Mouse (Mus musculus): ENCODE results near the gene Gm867. TPM values are rescaled to one million over a fixed set of nuclear protein-coding genes. Genes with fewer than 3 reads are reported as not detected.

Gene Gm867
- total and polyA plus RNA-seq, 3 experiments, result 0.08 to 1.6 TPM; not detected in 1

DNA sequence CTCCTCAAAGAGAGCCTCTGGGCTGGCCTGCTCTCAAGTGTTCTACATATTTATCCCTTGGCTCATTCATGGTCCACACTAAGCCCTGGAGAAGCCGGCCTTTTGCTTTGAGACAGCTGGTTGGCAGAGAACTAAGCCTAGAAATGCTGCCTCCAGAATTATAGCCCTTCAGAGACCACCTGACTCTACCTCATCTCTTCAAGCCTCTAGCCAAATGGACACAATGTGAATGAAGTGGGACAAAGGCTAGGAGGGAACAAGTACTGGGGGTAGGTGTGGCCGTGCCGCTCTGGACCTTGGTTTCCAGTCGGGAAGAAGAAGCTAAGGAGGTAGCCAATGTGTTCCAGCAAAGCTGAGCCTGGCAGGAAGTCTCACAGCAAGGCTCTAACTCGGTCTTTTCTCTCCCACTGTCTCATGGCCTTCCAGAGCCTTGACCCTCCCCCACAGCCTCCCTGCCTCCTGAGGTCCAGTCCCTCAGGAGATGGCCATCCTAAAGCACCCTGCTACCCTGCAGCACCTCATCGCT lies 42.4 kb downstream of the Gm867 start:
- Histone ChIP-seq H3K9ac (ENCODE audit: control insufficient read depth, low read depth, low read length, poor library complexity, severe bottlenecking) (no peak overlapping the region), H3K79me2 (ENCODE audit: control insufficient read depth, insufficient read depth, low read length, poor library complexity) (no peaks in the 10 kb centered on the region), H3K36me3 (ENCODE audit: control insufficient read depth in 1 of 2, insufficient read depth in 2 of 2, low read length in 2 of 2) (peaks cover 0 to 12% of the 10 kb centered on the region in 2 experiments; a peak in 2 of 4 replicates), H3K4me1 (ENCODE audit: control insufficient read depth in 1 of 2, insufficient read depth in 2 of 2, low read length in 2 of 2) (no peaks in the 10 kb centered on the region), H3K4me3 (ENCODE audit: control insufficient read depth in 1 of 2, insufficient read depth in 1 of 2, low read depth in 2 of 2, low read length in 2 of 2) (no peak overlapping the region), H3K9me3 (replicated peaks; ENCODE audit: insufficient read depth, low read length) (no peaks in the 10 kb centered on the region), H3K27ac (ENCODE audit: control insufficient read depth, low read depth, low read length) (no peak overlapping the region), H3K27me3 (ENCODE audit: control insufficient read depth in 1 of 2, insufficient read depth in 2 of 2, low read length in 2 of 2) (no peaks in the 10 kb centered on the region)
- DNase-seq (ENCODE audit: low read depth, low spot score), result no peak
- TF ChIP-seq HCFC1 (IDR thresholded peaks at IDR 0.05; ENCODE audit: low read depth, low read length) (no peak), MYC (IDR thresholded peaks at IDR 0.05; ENCODE audit: low read depth, low read length) (no peak), EP300 (IDR thresholded peaks at IDR 0.05; ENCODE audit: low read depth in 1 of 2, low read length in 2 of 2) (no peak), POLR2A (IDR thresholded peaks at IDR 0.05; ENCODE audit: control insufficient read depth in 1 of 2, insufficient read depth in 1 of 2, low read depth in 1 of 2, low read length in 2 of 2, poor library complexity in 1 of 2) (no peak), MEF2A (IDR thresholded peaks at IDR 0.05; ENCODE audit: extremely low read depth, insufficient replicate concordance, low read depth, low read length, poor library complexity, severe bottlenecking) (no peak), MAFK (IDR thresholded peaks at IDR 0.05; ENCODE audit: borderline replicate concordance, low read depth, low read length) (no peak), BHLHE40 (IDR thresholded peaks at IDR 0.05; ENCODE audit: borderline replicate concordance, low read depth, low read length) (no peak), MYB (IDR thresholded peaks at IDR 0.05; ENCODE audit: low read depth, low read length) (no peak), ZMIZ1 (IDR thresholded peaks at IDR 0.05; ENCODE audit: low read depth, low read length) (no peak), POLR2AphosphoS5 (IDR thresholded peaks at IDR 0.05; ENCODE audit: borderline replicate concordance, low read depth, low read length) (no peak), POLR2AphosphoS2 (IDR thresholded peaks at IDR 0.05; ENCODE audit: low read length) (no peak), CTCF (IDR thresholded peaks at IDR 0.05 in 2 of 3, conservative IDR thresholded peaks at IDR 0.05 in 1 of 3; ENCODE audit: control insufficient read depth in 1 of 3, insufficient read depth in 1 of 3, low read depth in 2 of 3, low read length in 3 of 3, poor library complexity in 1 of 3, severe bottlenecking in 1 of 3) (no peak), E2F4 (IDR thresholded peaks at IDR 0.05; ENCODE audit: borderline replicate concordance, low read depth, low read length) (no peak), ZC3H11A (IDR thresholded peaks at IDR 0.05; ENCODE audit: low read depth, low read length) (no peak), ZNF384 (IDR thresholded peaks at IDR 0.05; ENCODE audit: low read depth, low read length) (no peak), TCF12 (IDR thresholded peaks at IDR 0.05; ENCODE audit: low read depth, low read length) (no peak), ZKSCAN1 (IDR thresholded peaks at IDR 0.05; ENCODE audit: low read depth, low read length) (no peak), USF1 (IDR thresholded peaks at IDR 0.05; ENCODE audit: low read depth, low read length) (no peak), MAZ (IDR thresholded peaks at IDR 0.05; ENCODE audit: low read depth, low read length) (no peak)

DNA sequence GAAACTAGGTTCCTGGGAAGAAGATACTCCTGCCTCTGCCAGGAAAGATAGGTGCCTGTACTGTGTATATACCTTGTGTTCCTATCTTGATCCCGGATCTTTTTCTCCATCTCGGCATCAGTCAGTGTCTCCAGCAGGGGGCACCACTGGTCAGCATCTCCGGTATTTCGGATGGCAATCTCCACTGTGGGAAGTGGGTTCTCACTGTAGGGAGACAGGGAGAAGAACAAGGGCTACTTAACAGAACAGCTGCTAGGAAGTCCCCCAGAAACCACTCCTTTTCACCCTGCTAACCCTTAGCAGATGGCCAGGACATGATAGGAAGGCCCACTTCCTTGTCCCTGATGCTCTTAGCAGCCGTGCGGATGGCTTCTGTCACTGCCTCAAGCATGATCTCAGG lies 43.1 kb downstream of the Gm867 start:
- Histone ChIP-seq H3K4me1 (ENCODE audit: control insufficient read depth in 1 of 2, insufficient read depth in 2 of 2, low read length in 2 of 2) (no peaks in the 10 kb centered on the region), H3K9ac (ENCODE audit: control insufficient read depth, low read depth, low read length, poor library complexity, severe bottlenecking) (no peak overlapping the region), H3K36me3 (ENCODE audit: control insufficient read depth in 1 of 2, insufficient read depth in 2 of 2, low read length in 2 of 2) (peaks cover 0 to 9% of the 10 kb centered on the region in 2 experiments; a peak in 2 of 4 replicates), H3K79me2 (ENCODE audit: control insufficient read depth, insufficient read depth, low read length, poor library complexity) (no peaks in the 10 kb centered on the region), H3K27ac (ENCODE audit: control insufficient read depth, low read depth, low read length) (no peak overlapping the region), H3K9me3 (replicated peaks; ENCODE audit: insufficient read depth, low read length) (no peaks in the 10 kb centered on the region), H3K4me3 (ENCODE audit: control insufficient read depth in 1 of 2, insufficient read depth in 1 of 2, low read depth in 2 of 2, low read length in 2 of 2) (no peak overlapping the region), H3K27me3 (ENCODE audit: control insufficient read depth in 1 of 2, insufficient read depth in 2 of 2, low read length in 2 of 2) (no peaks in the 10 kb centered on the region)
- peak; percentile 30 for TF ChIP-seq RAD21 (IDR thresholded peaks at IDR 0.05; ENCODE audit: low read depth, low read length)
- peak; percentile 65 to 77 (median 66) for TF ChIP-seq CTCF (IDR thresholded peaks at IDR 0.05 in 2 of 3, conservative IDR thresholded peaks at IDR 0.05 in 1 of 3; ENCODE audit: control insufficient read depth in 1 of 3, insufficient read depth in 1 of 3, low read depth in 2 of 3, low read length in 3 of 3, poor library complexity in 1 of 3, severe bottlenecking in 1 of 3)
- TF ChIP-seq GATA1 (IDR thresholded peaks at IDR 0.05; ENCODE audit: low read depth, low read length), result peak; percentile 55; the same call in 1 of the 2 replicates
- TF ChIP-seq SMC3 (IDR thresholded peaks at IDR 0.05; ENCODE audit: low read depth, low read length), result peak; percentile 60
- TF ChIP-seq MYB (IDR thresholded peaks at IDR 0.05; ENCODE audit: low read depth, low read length), result no peak
- peak; percentile 43 for DNase-seq (ENCODE audit: low read depth, low spot score)

All from MEL (cell line).